Mouse (Mus musculus) gastrocnemius, postnatal 10 days (tissue): Measurements from ENCODE around the gene Cep104. TPM values are rescaled to one million over a fixed set of nuclear protein-coding genes. Genes with fewer than 3 reads are reported as not detected.
A peak's percentile ranks its signal among the peaks of the same experiment; 100 is the strongest.

ENCODE experiments used
- DNase-seq: peaks from one replicate; pipeline ENCODE4 v3.0.0; 2021; ENCODE audit warnings: mixed read lengths
- total RNA-seq, 2 experiments: library from RNA; stranded (reverse); gene quantifications; 2 replicates each; pipeline ENCODE4 v1.2.3; 2021

Cep104 gene
- total RNA-seq, 2 experiments from 2014 or later, result 12.8 to 13.0 TPM

GRCm38 (mm10) chr4:153992715-153993114 lies 17.7 kb downstream of the Cep104 start:
- DNase-seq, result no peak

DNA sequence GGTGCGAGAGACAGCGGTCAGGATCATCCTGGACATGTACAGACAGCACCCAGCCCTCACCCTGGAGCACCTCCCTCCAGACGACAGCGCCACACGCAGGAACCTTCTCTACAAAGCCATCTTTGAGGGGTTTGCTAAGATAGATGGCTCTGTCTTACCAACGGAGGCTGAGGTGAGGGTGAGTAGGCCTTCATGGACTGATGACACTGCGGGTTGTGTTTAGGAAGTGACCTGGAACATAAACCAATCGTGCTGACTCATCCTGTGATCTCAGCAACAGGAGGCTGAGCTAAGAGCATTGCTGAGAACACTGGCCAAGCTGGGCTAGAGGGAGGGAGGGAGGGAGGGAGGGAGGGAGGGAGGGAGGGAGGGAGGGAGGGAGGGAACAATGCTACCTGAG lies 18.5 kb downstream of the Cep104 start:
- DNase-seq, result no peak

DNA sequence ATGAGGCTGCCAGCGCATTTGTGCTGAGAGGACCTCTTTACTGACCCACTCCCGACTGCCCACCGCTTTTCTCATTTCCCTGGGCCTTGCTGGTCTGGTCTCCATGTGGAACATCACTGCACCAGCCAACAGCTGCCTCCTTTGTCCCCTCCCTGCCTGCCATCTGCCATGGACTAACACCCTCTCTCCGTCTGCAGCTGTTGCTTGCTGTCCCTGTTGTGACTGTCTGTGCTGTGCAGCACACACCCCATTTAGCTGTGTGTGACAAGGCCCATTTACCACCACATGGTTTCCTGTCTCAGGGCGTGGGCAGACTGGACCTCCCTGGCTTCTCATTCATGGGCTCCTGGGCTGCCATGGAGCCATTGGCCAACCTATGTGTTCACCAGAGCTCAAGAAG lies 30.5 kb downstream of the Cep104 start:
- no peak for DNase-seq

DNA sequence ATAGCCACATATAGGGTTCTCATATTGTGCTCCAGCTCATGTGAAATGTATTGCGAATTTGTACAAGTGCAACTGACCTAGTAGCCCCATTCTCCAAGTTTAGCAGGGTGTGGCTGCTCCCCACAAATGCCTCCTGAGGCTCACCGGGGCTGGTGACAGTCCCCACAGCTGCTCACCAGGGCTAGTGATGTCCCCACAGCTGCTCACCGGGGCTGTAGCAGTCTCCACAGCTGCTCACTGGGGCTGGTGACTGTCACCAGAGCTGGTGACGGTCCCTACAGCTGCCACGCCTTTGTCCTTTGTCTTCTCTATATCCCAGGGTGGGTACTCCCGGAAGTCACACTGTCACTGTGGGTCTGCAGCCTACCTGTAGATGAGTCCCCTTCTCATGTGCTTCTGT lies 31.3 kb downstream of the Cep104 start:
- no peak for DNase-seq

- no peak for DNase-seq
Observed at GRCm38 (mm10) chr4:154007759-154008158, 32.8 kb downstream of the Cep104 start.

GRCm38 (mm10) chr4:154010907-154011645 lies 36.1 kb downstream of the Cep104 start:
- DNase-seq, result no peak

- peak; percentile 75 for DNase-seq
Observed at GRCm38 (mm10) chr4:154011646-154012089, 36.7 kb downstream of the Cep104 start, which contains the start of gene Lrrc47. TSS of gene Lrrc47 (plus strand) at chr4:154011731.

- DNase-seq, result no peak
Observed at GRCm38 (mm10) chr4:154012132-154012882, 37.3 kb downstream of the Cep104 start.

- peak; percentile 40 for DNase-seq
Observed at GRCm38 (mm10) chr4:154015476-154015875, 40.5 kb downstream of the Cep104 start.

DNA sequence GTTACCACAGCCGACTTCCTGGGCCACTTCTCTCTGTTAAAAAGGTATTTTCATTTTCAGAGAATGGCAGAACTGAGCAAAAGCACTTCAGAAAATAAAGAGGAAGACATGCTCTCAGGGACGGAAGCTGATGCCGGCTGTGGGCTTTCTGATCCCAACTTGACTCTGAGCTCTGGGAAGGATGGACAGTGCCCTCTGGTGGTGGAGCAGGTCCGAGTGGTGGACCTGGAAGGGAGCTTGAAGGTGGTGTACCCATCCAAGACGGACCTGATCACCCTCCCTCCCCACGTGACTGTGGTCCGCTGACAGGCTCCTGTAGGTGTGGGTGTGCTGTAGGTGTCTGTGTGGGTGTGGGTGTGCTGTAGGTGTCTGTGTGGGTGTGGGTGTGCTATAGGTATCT lies 44.6 kb downstream of the Cep104 start:
- peak; percentile 52 for DNase-seq

DNA sequence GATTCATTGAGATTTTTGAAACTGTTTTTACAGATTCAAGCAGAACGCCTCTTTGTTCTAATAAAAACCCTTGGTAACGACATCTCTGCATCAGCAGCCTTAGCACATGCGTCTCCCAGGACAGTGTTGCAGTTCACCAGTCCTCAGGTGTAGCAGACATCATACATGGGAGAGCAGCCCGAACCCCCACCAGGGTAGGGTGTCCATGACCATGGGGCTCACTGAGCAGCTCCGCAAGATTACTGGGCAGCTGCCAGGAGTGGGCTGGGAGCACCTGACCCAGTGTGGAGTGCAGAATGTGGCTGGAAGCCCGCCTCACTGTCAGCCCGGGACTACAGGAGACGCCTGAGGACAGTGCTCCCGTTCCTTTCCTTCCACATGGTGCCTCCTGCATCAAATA lies 46.4 kb downstream of the Cep104 start:
- DNase-seq, result no peak

DNA sequence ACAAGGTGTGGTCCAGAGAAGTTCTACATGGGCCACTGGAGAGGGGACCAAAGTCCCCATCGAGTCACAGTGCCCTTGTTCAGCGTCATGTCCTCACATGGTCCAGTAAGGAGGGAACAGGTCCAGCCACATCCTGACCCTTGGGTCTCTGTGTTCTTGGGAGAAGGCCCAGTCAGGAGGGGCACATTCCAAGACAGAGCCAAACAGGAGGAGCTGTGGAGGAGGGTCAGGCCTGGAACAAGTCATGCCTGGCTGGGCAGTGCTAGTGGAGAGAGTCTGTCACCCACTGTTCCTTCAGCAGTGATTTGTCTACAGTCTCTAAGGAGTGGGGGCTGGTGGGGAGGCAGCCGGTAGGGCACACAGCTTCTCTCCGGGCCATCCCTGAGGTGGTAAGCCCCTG lies 47.4 kb downstream of the Cep104 start:
- no peak for DNase-seq

- DNase-seq, result no peak
Observed at GRCm38 (mm10) chr4:154022844-154023243, 47.9 kb downstream of the Cep104 start.

- DNase-seq, result no peak
Observed at GRCm38 (mm10) chr4:154023754-154024601, 49.0 kb downstream of the Cep104 start.

DNA sequence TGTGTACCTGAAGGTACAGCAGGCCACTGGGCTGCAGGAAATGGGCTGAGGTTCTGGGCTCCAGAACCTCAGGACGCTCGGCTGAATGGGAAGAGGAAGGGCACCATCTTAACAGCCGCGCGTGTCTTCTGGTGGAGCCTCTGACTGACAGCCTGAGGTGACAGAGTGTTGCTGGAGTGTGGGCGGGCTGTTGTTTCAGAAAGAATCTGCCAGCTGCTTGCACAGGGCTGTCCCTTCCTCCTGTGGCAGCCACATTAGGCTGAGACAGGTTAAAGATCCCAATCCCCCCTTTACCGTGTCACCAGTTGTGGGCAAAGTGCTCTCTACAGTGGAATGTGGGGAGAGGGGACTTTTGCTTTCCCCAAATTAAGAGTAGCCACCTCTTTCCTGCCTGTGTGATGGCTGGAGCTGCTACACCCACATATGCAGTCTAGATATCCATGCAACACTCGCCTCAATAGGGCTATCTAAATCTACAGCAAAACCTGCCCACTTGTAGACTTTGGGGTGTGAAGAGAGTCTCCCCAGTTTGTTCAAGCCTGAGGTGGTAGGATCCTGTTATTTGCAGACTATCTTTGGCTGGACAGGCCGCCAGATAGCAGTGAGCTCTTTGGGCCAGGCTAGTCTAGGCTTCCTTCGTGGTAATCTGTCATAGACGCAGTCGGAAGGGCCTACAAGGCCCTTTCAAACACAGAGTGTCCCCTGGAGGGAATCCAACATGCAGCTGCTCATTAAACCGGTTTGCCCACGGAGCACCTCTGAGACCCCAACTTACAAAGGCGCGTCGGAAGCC lies 49.9 kb downstream of the Cep104 start:
- no peak for DNase-seq

DNA sequence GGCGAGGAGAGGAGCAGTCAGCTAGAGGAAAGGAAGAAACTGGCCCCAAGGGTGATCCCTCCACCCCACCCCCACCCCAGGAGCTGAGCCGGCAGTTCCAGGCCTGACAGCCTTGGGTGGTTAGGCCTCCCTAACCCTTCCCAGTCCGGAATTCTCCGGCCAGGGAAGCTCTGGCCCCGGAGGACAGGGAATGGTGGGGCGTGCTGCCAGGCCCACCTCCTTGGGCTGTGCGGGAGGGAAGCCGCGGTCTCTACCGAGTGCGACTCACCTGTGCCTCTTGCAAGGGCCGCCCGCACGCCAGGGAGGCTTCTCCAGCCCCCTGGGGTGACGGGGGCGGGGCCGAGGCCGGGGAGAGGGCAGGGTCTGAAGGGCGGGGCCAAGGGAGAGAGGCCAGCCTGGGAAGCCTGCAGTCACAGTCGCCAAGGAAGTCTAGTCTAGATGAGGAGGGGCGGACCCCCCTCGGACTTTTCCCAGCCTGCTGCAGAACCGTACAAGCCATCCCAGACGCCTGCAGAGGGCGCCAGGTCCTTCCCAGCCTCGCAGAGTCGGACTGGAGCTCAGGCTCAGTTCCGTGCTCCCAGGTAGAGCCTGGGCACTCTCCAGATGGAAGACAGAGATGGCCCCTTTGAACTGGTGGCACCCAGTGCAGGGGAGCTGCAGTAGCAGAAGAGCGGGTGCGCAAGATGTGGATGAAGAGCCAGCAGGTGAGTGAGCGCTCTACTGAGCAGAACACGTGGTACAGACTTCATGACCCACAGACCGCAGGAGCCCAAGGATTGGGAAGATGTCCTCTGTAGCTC lies 50.8 kb downstream of the Cep104 start, which contains the start of gene Smim1:
TSS of gene Smim1 (minus strand) at position 590 of the 800 bp plus-strand sequence.
- DNase-seq, result peak; percentile 71

DNA sequence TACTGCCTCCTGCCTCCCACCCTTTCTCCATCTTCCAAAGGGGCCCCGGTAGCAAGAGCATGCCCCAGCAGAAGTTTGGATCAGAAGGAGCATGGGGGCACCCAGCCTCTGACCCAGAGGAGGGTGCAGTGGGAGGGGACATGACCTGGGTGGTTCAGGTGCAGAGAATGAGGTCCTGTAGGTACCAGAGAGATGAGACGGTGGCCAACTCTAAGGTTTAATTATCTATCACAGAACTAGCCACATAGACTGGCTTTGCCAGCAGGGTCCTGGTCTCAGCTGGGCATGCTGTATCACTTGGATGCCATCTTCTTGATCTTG lies 51.4 kb downstream of the Cep104 start:
- no peak for DNase-seq

DNA sequence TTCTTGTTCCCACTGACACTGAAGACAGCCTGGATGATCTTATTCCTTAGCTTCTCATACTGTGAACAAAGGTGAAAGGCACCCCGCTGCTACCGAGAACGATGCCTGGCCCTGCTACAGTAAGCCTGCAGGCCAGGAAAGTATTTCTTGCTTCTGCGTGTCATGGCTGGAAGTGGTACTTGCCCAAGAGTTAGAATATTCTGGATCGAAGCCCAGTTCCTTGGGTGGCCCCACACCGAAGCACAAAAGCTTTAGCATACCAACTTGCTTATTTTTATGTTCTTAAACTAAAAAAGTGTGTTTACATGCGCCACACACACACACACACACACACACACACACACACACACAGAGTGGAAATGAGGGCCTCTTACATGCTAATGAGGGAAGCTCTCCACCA lies 53.1 kb downstream of the Cep104 start:
- no peak for DNase-seq

GRCm38 (mm10) chr4:154028646-154029045 lies 53.7 kb downstream of the Cep104 start:
- DNase-seq, result no peak

DNA sequence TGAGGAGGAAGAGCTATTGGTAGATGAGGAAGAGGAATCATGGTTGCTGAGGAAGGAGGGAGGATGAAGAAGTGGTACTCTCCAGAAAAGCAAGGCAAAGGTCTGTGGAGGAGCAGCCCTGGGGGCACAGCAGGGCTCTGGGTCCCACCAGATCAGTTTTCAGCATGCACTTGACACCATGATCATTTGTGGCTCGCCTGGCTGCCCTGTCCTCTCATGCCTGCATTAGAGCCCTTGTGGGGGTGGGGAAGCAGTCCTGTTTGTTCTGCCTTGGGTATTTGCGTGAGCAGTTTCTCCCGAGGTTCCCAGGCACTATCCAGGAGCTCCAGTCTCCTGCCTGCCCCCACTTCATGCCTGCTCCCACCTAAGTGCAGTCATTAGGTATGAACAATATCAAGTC lies 62.1 kb downstream of the Cep104 start:
- no peak for DNase-seq

DNA sequence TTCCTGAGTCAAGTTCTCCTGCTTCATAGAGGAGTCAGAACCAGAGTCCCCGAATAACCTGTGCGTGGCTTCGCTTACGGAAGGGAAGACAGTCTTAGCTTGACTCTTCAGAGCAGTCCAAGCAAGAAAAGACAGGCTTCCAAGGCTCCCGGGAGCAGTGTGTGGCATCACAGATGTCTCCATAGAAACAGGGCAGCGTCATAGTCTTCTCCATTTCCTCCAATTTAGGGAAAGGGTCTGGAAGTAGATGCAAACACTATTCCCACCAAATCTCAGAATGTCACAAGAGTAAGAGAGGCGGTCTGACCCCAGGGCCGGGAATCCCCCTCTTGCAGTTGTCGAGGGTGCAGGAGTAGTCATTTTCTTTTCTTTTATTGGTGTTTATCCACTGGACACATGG lies 67.6 kb downstream of the Cep104 start, which contains the start of gene Ccdc27:
TSS of gene Ccdc27 (minus strand) at position 101 of the 400 bp plus-strand sequence.
- no peak for DNase-seq
